Mouse (Mus musculus): Measurements from ENCODE around the gene Rhbdf1.

GRCm38 (mm10) chr11:32161500-32161899 is 60.6 kb downstream of the Rhbdf1 start:
- TF ChIP-seq CTCF (IDR thresholded peaks at IDR 0.05; ENCODE audit: control insufficient read depth, insufficient read depth, insufficient read length) = no peak
- no peak for TF ChIP-seq MYOD1 (IDR thresholded peaks at IDR 0.05; ENCODE audit: control insufficient read depth, insufficient read length, low read depth)
- TF ChIP-seq MAX (IDR thresholded peaks at IDR 0.05) = no peak
- TF ChIP-seq USF1 (IDR thresholded peaks at IDR 0.05; ENCODE audit: low read depth) = no peak
